Mouse (Mus musculus): ENCODE results near the gene Rhbdf2. TPM values are rescaled to one million over a fixed set of nuclear protein-coding genes. Genes with fewer than 3 reads are reported as not detected.
A peak's percentile ranks its signal among the peaks of the same experiment; 100 is the strongest.

Gene Rhbdf2
- total RNA-seq, 1 experiment = 29.3 TPM

DNA sequence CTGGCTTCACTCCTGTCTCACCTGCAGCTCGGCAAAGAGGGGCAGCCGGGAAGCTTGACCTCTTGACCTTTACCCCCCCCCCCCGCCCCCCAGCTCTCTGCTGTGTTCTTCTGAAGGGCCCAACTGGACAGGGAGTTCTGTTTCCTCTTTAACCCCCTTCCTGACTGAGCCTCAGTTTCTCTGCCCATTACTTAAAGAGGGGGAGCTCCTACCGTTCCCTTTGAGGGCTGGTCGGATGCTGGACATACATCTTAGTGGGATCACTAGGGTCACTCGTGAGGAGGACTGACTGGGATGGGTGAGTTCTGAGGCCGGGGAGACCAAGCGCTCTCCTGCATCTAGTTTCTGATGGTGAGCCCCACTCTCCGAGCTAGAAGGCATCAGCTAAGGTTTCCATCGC is 26.4 kb upstream of the Rhbdf2 start, which contains the start of gene Prcd:
TSS of gene Prcd (plus strand) at position 301 of the 400 bp plus-strand sequence.
- Histone ChIP-seq H3K9me3 (ENCODE audit: control insufficient read depth, insufficient read depth, low read depth, low read length) (no peaks in the 10 kb centered on the region), H3K4me3 (ENCODE audit: insufficient read depth in 1 of 2, low read depth in 1 of 2, low read length in 2 of 2, poor library complexity in 1 of 2, severe bottlenecking in 1 of 2) (peak within 1 kb of the TSS; percentile 25 to 66), H3K36me3 (ENCODE audit: control insufficient read depth, insufficient read depth, low read length, poor library complexity, severe bottlenecking) (no peaks in the 10 kb centered on the region), H3K9ac (ENCODE audit: insufficient read depth, low read depth, low read length, poor library complexity, severe bottlenecking) (peak within 1 kb of the TSS; percentile 50; the same call in 1 of the 2 replicates), H3K27ac (ENCODE audit: insufficient read depth, low read depth, low read length, poor library complexity, severe bottlenecking) (no peak within 1 kb of the TSS), H3K4me1 (ENCODE audit: control insufficient read depth in 2 of 2, insufficient read depth in 2 of 2, low read length in 2 of 2, poor library complexity in 1 of 2) (peaks cover 0 to 13% of the 10 kb centered on the region in 2 experiments; a peak in 2 of 4 replicates)
- no peak for DNase-seq (ENCODE audit: low read depth, low spot score)
- in situ Hi-C loops (cut with MboI; ENCODE audit: low sequenced_read_pairs in 2 of 2, unreplicated experiment in 2 of 2) = no loop called here
- TF ChIP-seq ZNF384 (IDR thresholded peaks at IDR 0.05; ENCODE audit: low read depth, low read length) (no peak), HCFC1 (IDR thresholded peaks at IDR 0.05; ENCODE audit: borderline replicate concordance, insufficient read depth, low read length) (no peak), CHD2 (IDR thresholded peaks at IDR 0.05; ENCODE audit: low read depth, low read length) (no peak), MAFK (IDR thresholded peaks at IDR 0.05; ENCODE audit: insufficient read depth, low read depth, low read length) (no peak), ZC3H11A (IDR thresholded peaks at IDR 0.05; ENCODE audit: borderline replicate concordance, low read depth, low read length) (no peak)

DNA sequence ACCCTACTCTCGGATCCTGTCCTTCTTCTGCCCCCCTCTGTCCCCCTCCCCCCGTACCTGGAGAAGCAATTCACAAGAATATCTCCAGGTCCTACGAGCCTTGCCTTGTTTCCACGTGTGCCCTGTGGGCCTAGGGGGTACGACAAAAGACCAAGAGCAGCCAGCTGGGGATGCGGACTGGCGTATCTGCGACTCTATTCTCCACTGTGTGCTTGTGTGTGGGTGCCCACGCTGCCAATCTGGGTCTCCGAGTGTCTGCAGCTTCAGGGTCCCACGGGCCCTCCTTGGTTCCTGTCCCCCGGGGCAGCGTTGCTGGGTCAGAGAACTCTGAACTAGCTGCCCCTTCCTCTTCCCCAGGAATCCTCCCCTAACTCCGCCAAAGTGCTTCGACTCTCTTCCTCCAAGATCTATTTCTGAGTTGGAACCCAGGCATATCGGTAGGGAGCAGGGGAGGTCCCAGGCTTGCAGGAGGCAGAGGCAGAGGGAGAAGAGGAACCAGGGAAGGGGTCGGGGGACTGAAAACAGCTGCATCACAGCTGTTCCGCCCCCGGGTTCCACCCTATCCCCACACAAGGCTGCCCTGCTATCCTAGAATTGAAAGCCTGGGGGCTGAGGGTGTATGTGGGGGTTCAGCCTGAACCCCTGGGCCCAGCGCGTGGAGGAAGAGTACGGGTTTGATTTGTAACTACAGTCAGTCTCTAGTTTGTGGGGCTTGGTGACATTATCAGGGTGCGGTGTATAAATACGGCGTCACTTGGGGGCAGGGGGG is 25.7 kb upstream of the Rhbdf2 start:
- H3K9me3 ChIP-seq (ENCODE audit: control insufficient read depth, insufficient read depth, low read depth, low read length) = no peaks in the 10 kb centered on the region
- no peaks in the 10 kb centered on the region for H3K36me3 ChIP-seq (ENCODE audit: control insufficient read depth, insufficient read depth, low read length, poor library complexity, severe bottlenecking)
- no peak for DNase-seq (ENCODE audit: low read depth, low spot score)
- no peak overlapping the region for H3K27ac ChIP-seq (ENCODE audit: insufficient read depth, low read depth, low read length, poor library complexity, severe bottlenecking)
- no peak overlapping the region; a peak in 1 of 4 replicates for H3K4me3 ChIP-seq (ENCODE audit: insufficient read depth in 1 of 2, low read depth in 1 of 2, low read length in 2 of 2, poor library complexity in 1 of 2, severe bottlenecking in 1 of 2)
- H3K4me1 ChIP-seq (ENCODE audit: control insufficient read depth in 2 of 2, insufficient read depth in 2 of 2, low read length in 2 of 2, poor library complexity in 1 of 2) = peaks cover 0 to 13% of the 10 kb centered on the region in 2 experiments; a peak in 2 of 4 replicates
- TF ChIP-seq ZNF384 (IDR thresholded peaks at IDR 0.05; ENCODE audit: low read depth, low read length) (no peak), MAFK (IDR thresholded peaks at IDR 0.05; ENCODE audit: insufficient read depth, low read depth, low read length) (no peak), ZC3H11A (IDR thresholded peaks at IDR 0.05; ENCODE audit: borderline replicate concordance, low read depth, low read length) (no peak), HCFC1 (IDR thresholded peaks at IDR 0.05; ENCODE audit: borderline replicate concordance, insufficient read depth, low read length) (no peak), CHD2 (IDR thresholded peaks at IDR 0.05; ENCODE audit: low read depth, low read length) (no peak)
- H3K9ac ChIP-seq (ENCODE audit: insufficient read depth, low read depth, low read length, poor library complexity, severe bottlenecking) = no peak overlapping the region
- in situ Hi-C loops (cut with MboI; ENCODE audit: low sequenced_read_pairs in 2 of 2, unreplicated experiment in 2 of 2) = no loop called here

GRCm38 (mm10) chr11:116651339-116651738 is 24.5 kb upstream of the Rhbdf2 start:
- in situ Hi-C loops (cut with MboI; ENCODE audit: low sequenced_read_pairs in 2 of 2, unreplicated experiment in 2 of 2) = no loop called here
- Histone ChIP-seq H3K4me3 (ENCODE audit: insufficient read depth in 1 of 2, low read depth in 1 of 2, low read length in 2 of 2, poor library complexity in 1 of 2, severe bottlenecking in 1 of 2) (no peak overlapping the region), H3K9ac (ENCODE audit: insufficient read depth, low read depth, low read length, poor library complexity, severe bottlenecking) (no peak overlapping the region), H3K4me1 (ENCODE audit: control insufficient read depth in 2 of 2, insufficient read depth in 2 of 2, low read length in 2 of 2, poor library complexity in 1 of 2) (peaks cover 0 to 10% of the 10 kb centered on the region in 2 experiments; a peak in 1 of 4 replicates), H3K9me3 (ENCODE audit: control insufficient read depth, insufficient read depth, low read depth, low read length) (no peaks in the 10 kb centered on the region), H3K27ac (ENCODE audit: insufficient read depth, low read depth, low read length, poor library complexity, severe bottlenecking) (no peak overlapping the region), H3K36me3 (ENCODE audit: control insufficient read depth, insufficient read depth, low read length, poor library complexity, severe bottlenecking) (no peaks in the 10 kb centered on the region)
- TF ChIP-seq CHD2 (IDR thresholded peaks at IDR 0.05; ENCODE audit: low read depth, low read length) (no peak), HCFC1 (IDR thresholded peaks at IDR 0.05; ENCODE audit: borderline replicate concordance, insufficient read depth, low read length) (no peak), MAFK (IDR thresholded peaks at IDR 0.05; ENCODE audit: insufficient read depth, low read depth, low read length) (no peak), ZC3H11A (IDR thresholded peaks at IDR 0.05; ENCODE audit: borderline replicate concordance, low read depth, low read length) (no peak), ZNF384 (IDR thresholded peaks at IDR 0.05; ENCODE audit: low read depth, low read length) (no peak)
- DNase-seq (ENCODE audit: low read depth, low spot score) = no peak

GRCm38 (mm10) chr11:116650811-116651210 is 24.0 kb upstream of the Rhbdf2 start:
- Histone ChIP-seq H3K4me1 (ENCODE audit: control insufficient read depth in 2 of 2, insufficient read depth in 2 of 2, low read length in 2 of 2, poor library complexity in 1 of 2) (peaks cover 0 to 10% of the 10 kb centered on the region in 2 experiments; a peak in 1 of 4 replicates), H3K27ac (ENCODE audit: insufficient read depth, low read depth, low read length, poor library complexity, severe bottlenecking) (no peak overlapping the region), H3K4me3 (ENCODE audit: insufficient read depth in 1 of 2, low read depth in 1 of 2, low read length in 2 of 2, poor library complexity in 1 of 2, severe bottlenecking in 1 of 2) (no peak overlapping the region), H3K9me3 (ENCODE audit: control insufficient read depth, insufficient read depth, low read depth, low read length) (no peaks in the 10 kb centered on the region), H3K9ac (ENCODE audit: insufficient read depth, low read depth, low read length, poor library complexity, severe bottlenecking) (no peak overlapping the region), H3K36me3 (ENCODE audit: control insufficient read depth, insufficient read depth, low read length, poor library complexity, severe bottlenecking) (no peaks in the 10 kb centered on the region)
- TF ChIP-seq MAFK (IDR thresholded peaks at IDR 0.05; ENCODE audit: insufficient read depth, low read depth, low read length) (no peak), ZC3H11A (IDR thresholded peaks at IDR 0.05; ENCODE audit: borderline replicate concordance, low read depth, low read length) (no peak), ZNF384 (IDR thresholded peaks at IDR 0.05; ENCODE audit: low read depth, low read length) (no peak), HCFC1 (IDR thresholded peaks at IDR 0.05; ENCODE audit: borderline replicate concordance, insufficient read depth, low read length) (no peak), CHD2 (IDR thresholded peaks at IDR 0.05; ENCODE audit: low read depth, low read length) (no peak)
- no peak for DNase-seq (ENCODE audit: low read depth, low spot score)
- in situ Hi-C loops (cut with MboI; ENCODE audit: low sequenced_read_pairs in 2 of 2, unreplicated experiment in 2 of 2) = no loop called here

All from ES-E14 (cell line).